Mouse (Mus musculus): ENCODE measurements around the gene C1qb. TPM values are rescaled to one million over a fixed set of nuclear protein-coding genes. Genes with fewer than 3 reads are reported as not detected.

Gene C1qb
- polyA plus RNA-seq, 1 experiment from 2014 or later = 81.2 TPM

GRCm38 (mm10) chr4:136889981-136890380, 4.0 kb upstream of the C1qb start:
- Histone ChIP-seq H3K9ac (ENCODE audit: low read depth, low read length) (no peak overlapping the region), H3K4me3 (ENCODE audit: low read depth, low read length) (no peak overlapping the region), H3K4me1 (replicated peaks; ENCODE audit: control insufficient read depth, insufficient read depth, low read length) (no peaks in the 10 kb centered on the region), H3K36me3 (ENCODE audit: control insufficient read depth, insufficient read depth, low read length) (no peaks in the 10 kb centered on the region), H3K9me3 (ENCODE audit: control insufficient read depth, low read length) (no peaks in the 10 kb centered on the region), H3K27me3 (replicated peaks; ENCODE audit: control insufficient read depth, insufficient read depth, low read length) (peaks cover 9% of the 10 kb centered on the region), H3K27ac (ENCODE audit: low read depth, low read length) (no peak overlapping the region), H3K4me2 (no peak overlapping the region)
- ATAC-seq (replicated peaks; ENCODE audit: low FRiP score) (no peak), DNase-seq (ENCODE audit: low spot score) (no peak)
- 82% methylated on average over 15 of the region's 15 CpGs for WGBS

- Histone ChIP-seq H3K27me3 (replicated peaks; ENCODE audit: control insufficient read depth, insufficient read depth, low read length) (no peaks in the 10 kb centered on the region), H3K27ac (ENCODE audit: low read depth, low read length) (no peak overlapping the region), H3K36me3 (ENCODE audit: control insufficient read depth, insufficient read depth, low read length) (no peaks in the 10 kb centered on the region), H3K4me1 (replicated peaks; ENCODE audit: control insufficient read depth, insufficient read depth, low read length) (no peaks in the 10 kb centered on the region), H3K4me2 (no peak overlapping the region), H3K9me3 (ENCODE audit: control insufficient read depth, low read length) (no peaks in the 10 kb centered on the region), H3K9ac (ENCODE audit: low read depth, low read length) (no peak overlapping the region), H3K4me3 (ENCODE audit: low read depth, low read length) (no peak overlapping the region)
- ATAC-seq (replicated peaks; ENCODE audit: low FRiP score) (no peak), DNase-seq (ENCODE audit: low spot score) (no peak)
- 61% methylated on average over 5 of the region's 5 CpGs for WGBS
Measured at GRCm38 (mm10) chr4:136887714-136888113, 1.7 kb upstream of the C1qb start.

- ATAC-seq (replicated peaks; ENCODE audit: low FRiP score) (0 out of 2 replicates have a peak, but pooled peaks have one; percentile 10), DNase-seq (ENCODE audit: low spot score) (no peak)
- no peak overlapping the region for H3K4me2 ChIP-seq
- no peaks in the 10 kb centered on the region for H3K36me3 ChIP-seq (ENCODE audit: control insufficient read depth, insufficient read depth, low read length)
- no peaks in the 10 kb centered on the region for H3K27me3 ChIP-seq (replicated peaks; ENCODE audit: control insufficient read depth, insufficient read depth, low read length)
- H3K4me3 ChIP-seq (ENCODE audit: low read depth, low read length) = no peak overlapping the region
- 19% methylated on average over 5 of the region's 5 CpGs for WGBS
- H3K4me1 ChIP-seq (replicated peaks; ENCODE audit: control insufficient read depth, insufficient read depth, low read length) = no peaks in the 10 kb centered on the region
- no peaks in the 10 kb centered on the region for H3K9me3 ChIP-seq (ENCODE audit: control insufficient read depth, low read length)
- H3K27ac ChIP-seq (ENCODE audit: low read depth, low read length) = no peak overlapping the region
- H3K9ac ChIP-seq (ENCODE audit: low read depth, low read length) = no peak overlapping the region
Measured at GRCm38 (mm10) chr4:136878601-136879000, 7.4 kb downstream of the C1qb start.

GRCm38 (mm10) chr4:136878171-136878570, 7.8 kb downstream of the C1qb start:
- Histone ChIP-seq H3K4me2 (no peak overlapping the region), H3K27ac (ENCODE audit: low read depth, low read length) (no peak overlapping the region), H3K4me1 (replicated peaks; ENCODE audit: control insufficient read depth, insufficient read depth, low read length) (no peaks in the 10 kb centered on the region), H3K27me3 (replicated peaks; ENCODE audit: control insufficient read depth, insufficient read depth, low read length) (no peaks in the 10 kb centered on the region), H3K9ac (ENCODE audit: low read depth, low read length) (no peak overlapping the region), H3K4me3 (ENCODE audit: low read depth, low read length) (no peak overlapping the region), H3K9me3 (ENCODE audit: control insufficient read depth, low read length) (no peaks in the 10 kb centered on the region), H3K36me3 (ENCODE audit: control insufficient read depth, insufficient read depth, low read length) (no peaks in the 10 kb centered on the region)
- 39% methylated on average over 8 of the region's 8 CpGs for WGBS
- DNase-seq (ENCODE audit: low spot score) = no peak
- ATAC-seq (replicated peaks; ENCODE audit: low FRiP score) = no peak

- Histone ChIP-seq H3K27ac (ENCODE audit: low read depth, low read length) (no peak overlapping the region), H3K4me3 (ENCODE audit: low read depth, low read length) (no peak overlapping the region), H3K36me3 (ENCODE audit: control insufficient read depth, insufficient read depth, low read length) (no peaks in the 10 kb centered on the region), H3K4me2 (no peak overlapping the region), H3K27me3 (replicated peaks; ENCODE audit: control insufficient read depth, insufficient read depth, low read length) (no peaks in the 10 kb centered on the region), H3K4me1 (replicated peaks; ENCODE audit: control insufficient read depth, insufficient read depth, low read length) (no peaks in the 10 kb centered on the region), H3K9ac (ENCODE audit: low read depth, low read length) (no peak overlapping the region), H3K9me3 (ENCODE audit: control insufficient read depth, low read length) (no peaks in the 10 kb centered on the region)
- ATAC-seq (replicated peaks; ENCODE audit: low FRiP score) (no peak), DNase-seq (ENCODE audit: low spot score) (no peak)
- WGBS = 25% methylated on average over 7 of the region's 7 CpGs
Measured at GRCm38 (mm10) chr4:136876971-136877370, 9.0 kb downstream of the C1qb start.

GRCm38 (mm10) chr4:136875012-136875411, 11.0 kb downstream of the C1qb start:
- Histone ChIP-seq H3K27me3 (replicated peaks; ENCODE audit: control insufficient read depth, insufficient read depth, low read length) (no peaks in the 10 kb centered on the region), H3K4me2 (no peak overlapping the region), H3K36me3 (ENCODE audit: control insufficient read depth, insufficient read depth, low read length) (no peaks in the 10 kb centered on the region), H3K9me3 (ENCODE audit: control insufficient read depth, low read length) (no peaks in the 10 kb centered on the region), H3K4me1 (replicated peaks; ENCODE audit: control insufficient read depth, insufficient read depth, low read length) (no peaks in the 10 kb centered on the region), H3K4me3 (ENCODE audit: low read depth, low read length) (no peak overlapping the region), H3K27ac (ENCODE audit: low read depth, low read length) (no peak overlapping the region), H3K9ac (ENCODE audit: low read depth, low read length) (no peak overlapping the region)
- ATAC-seq (replicated peaks; ENCODE audit: low FRiP score) (no peak), DNase-seq (ENCODE audit: low spot score) (no peak)
- WGBS = 83% methylated on average over 14 of the region's 14 CpGs

- Histone ChIP-seq H3K36me3 (ENCODE audit: control insufficient read depth, insufficient read depth, low read length) (no peaks in the 10 kb centered on the region), H3K4me3 (ENCODE audit: low read depth, low read length) (no peak overlapping the region), H3K9ac (ENCODE audit: low read depth, low read length) (no peak overlapping the region), H3K27me3 (replicated peaks; ENCODE audit: control insufficient read depth, insufficient read depth, low read length) (0 out of 2 replicates have a peak, but pooled peaks cover 2% of the 10 kb centered on the region), H3K9me3 (ENCODE audit: control insufficient read depth, low read length) (no peaks in the 10 kb centered on the region), H3K4me2 (no peak overlapping the region), H3K4me1 (replicated peaks; ENCODE audit: control insufficient read depth, insufficient read depth, low read length) (0 out of 2 replicates have a peak, but pooled peaks cover 5% of the 10 kb centered on the region), H3K27ac (ENCODE audit: low read depth, low read length) (no peak overlapping the region)
- DNase-seq (ENCODE audit: low spot score) (no peak), ATAC-seq (replicated peaks; ENCODE audit: low FRiP score) (no peak)
- whole genome bisulfite sequencing = 69% methylated on average over 6 of the region's 6 CpGs
Measured at GRCm38 (mm10) chr4:136868371-136868770, 17.6 kb downstream of the C1qb start.

GRCm38 (mm10) chr4:136867690-136868345, 18.2 kb downstream of the C1qb start:
- Histone ChIP-seq H3K27me3 (replicated peaks; ENCODE audit: control insufficient read depth, insufficient read depth, low read length) (0 out of 2 replicates have a peak, but pooled peaks cover 2% of the 10 kb centered on the region), H3K9ac (ENCODE audit: low read depth, low read length) (no peak overlapping the region), H3K27ac (ENCODE audit: low read depth, low read length) (no peak overlapping the region), H3K9me3 (ENCODE audit: control insufficient read depth, low read length) (no peaks in the 10 kb centered on the region), H3K4me2 (no peak overlapping the region), H3K36me3 (ENCODE audit: control insufficient read depth, insufficient read depth, low read length) (no peaks in the 10 kb centered on the region), H3K4me3 (ENCODE audit: low read depth, low read length) (no peak overlapping the region), H3K4me1 (replicated peaks; ENCODE audit: control insufficient read depth, insufficient read depth, low read length) (0 out of 2 replicates have a peak, but pooled peaks cover 6% of the 10 kb centered on the region)
- 13% methylated on average over 11 of the region's 12 CpGs for WGBS
- ATAC-seq (replicated peaks; ENCODE audit: low FRiP score) (no peak), DNase-seq (ENCODE audit: low spot score) (peak; percentile 46)

GRCm38 (mm10) chr4:136865531-136865930, 20.5 kb downstream of the C1qb start:
- 70% methylated on average over 5 of the region's 5 CpGs for WGBS
- H3K27ac ChIP-seq (ENCODE audit: low read depth, low read length) = no peak overlapping the region
- DNase-seq (ENCODE audit: low spot score) = no peak
- H3K4me1 ChIP-seq (replicated peaks; ENCODE audit: control insufficient read depth, insufficient read depth, low read length) = 0 out of 2 replicates have a peak, but pooled peaks cover 6% of the 10 kb centered on the region
- H3K27me3 ChIP-seq (replicated peaks; ENCODE audit: control insufficient read depth, insufficient read depth, low read length) = peaks cover 12% of the 10 kb centered on the region
- no peaks in the 10 kb centered on the region for H3K9me3 ChIP-seq (ENCODE audit: control insufficient read depth, low read length)
- no peak overlapping the region for H3K4me3 ChIP-seq (ENCODE audit: low read depth, low read length)
- no peak overlapping the region for H3K9ac ChIP-seq (ENCODE audit: low read depth, low read length)
- no peak for ATAC-seq (replicated peaks; ENCODE audit: low FRiP score)
- no peak overlapping the region for H3K4me2 ChIP-seq
- no peaks in the 10 kb centered on the region for H3K36me3 ChIP-seq (ENCODE audit: control insufficient read depth, insufficient read depth, low read length)

All from liver, embryonic 11.5 days (tissue).